Mouse (Mus musculus) heart, embryonic 12.5 days (tissue): ENCODE data around the gene Mus81. TPM values are rescaled to one million over a fixed set of nuclear protein-coding genes. Genes with fewer than 3 reads are reported as not detected.
"Not testable (repeated sequence)": the region's sequence is repeated elsewhere in the genome, so short reads cannot be mapped to it uniquely, and the experiment has no call there.

ENCODE experiments used
- ATAC-seq: fragments of 200-750 bp; cut with Nextera tagmentation; 2 replicates; pipeline ENCODE4 v1.8.0; 2017; ENCODE audit warnings: moderate TSS enrichment, moderate library complexity; ENCODE audit not compliant: insufficient number of reproducible peaks, low FRiP score
- H3K27ac ChIP-seq: fragments of 300-500 bp; sonication (generic); 2 replicates; pipeline ENCODE4 v1.5.1; 2016; ENCODE audit warnings: mild to moderate bottlenecking, moderate library complexity; ENCODE audit not compliant: poor library complexity, severe bottlenecking
- H3K27me3 ChIP-seq: fragments of 300-500 bp; sonication (generic); replicated peaks from 2 replicates; pipeline ENCODE4 v1.6.1; 2016; ENCODE audit warnings: mild to moderate bottlenecking, moderate library complexity
- H3K36me3 ChIP-seq: fragments of 300-500 bp; sonication (generic); 2 replicates; pipeline ENCODE4 v1.6.1; 2016; ENCODE audit warnings: mild to moderate bottlenecking, moderate library complexity
- H3K4me1 ChIP-seq: fragments of 300-500 bp; sonication (generic); replicated peaks from 2 replicates; pipeline ENCODE4 v1.6.1; 2016; ENCODE audit warnings: mild to moderate bottlenecking
- H3K4me2 ChIP-seq: fragments of 300-500 bp; sonication (generic); 2 replicates; pipeline ENCODE4 v1.6.1; 2016; ENCODE audit warnings: mild to moderate bottlenecking, moderate library complexity
- H3K4me3 ChIP-seq: fragments of 300-500 bp; sonication (generic); 2 replicates; pipeline ENCODE4 v1.5.1; 2016; ENCODE audit warnings: mild to moderate bottlenecking
- H3K9ac ChIP-seq: fragments of 300-500 bp; sonication (generic); 2 replicates; pipeline ENCODE4 v1.6.1; 2016; ENCODE audit warnings: mild to moderate bottlenecking, moderate library complexity
- H3K9me3 ChIP-seq: fragments of 300-500 bp; sonication (generic); replicated peaks from 2 replicates; pipeline ENCODE4 v1.6.1; 2016; ENCODE audit warnings: mild to moderate bottlenecking, moderate library complexity
- WGBS: fragments of 180-500 bp; shearing (Covaris S2); methylation state at CpG from one replicate; pipeline ENCODE4 v1.1.7; 2016; 5-methylcytosine and 5-hydroxymethylcytosine counted together
- polyA plus RNA-seq: library from polyadenylated mRNA; unstranded; fragments of >200 nt; fragmentation: Nextera tagmentation; extraction: Ambion mirVana; gene quantifications from 2 replicates; pipeline ENCODE4 v1.2.1, GENCODE M21; 2016

The Mus81 gene
- polyA plus RNA-seq, 1 experiment from 2014 or later, result 33.2 TPM

- WGBS, result 66% methylated on average over 12 of the region's 12 CpGs
- no peak overlapping the region for H3K4me3 ChIP-seq
- H3K9ac ChIP-seq, result no peak overlapping the region
- H3K36me3 ChIP-seq, result peaks cover 2% of the 10 kb centered on the region; the same call in 1 of the 2 replicates
- no peaks in the 10 kb centered on the region for H3K27me3 ChIP-seq
- peaks cover 29% of the 10 kb centered on the region for H3K4me1 ChIP-seq
- ATAC-seq, result no peak
- 0 out of 2 replicates have a peak overlapping the region, but pooled peaks have one; percentile 2 for H3K27ac ChIP-seq
- 0 out of 2 replicates have a peak, but pooled peaks cover 2% of the 10 kb centered on the region for H3K9me3 ChIP-seq
- H3K4me2 ChIP-seq, result peak overlapping the region; percentile 74; the same call in 1 of the 2 replicates
Observed at GRCm38 (mm10) chr19:5512091-5513004, 24.1 kb upstream of the Mus81 start.

- peaks cover 2% of the 10 kb centered on the region; the same call in 1 of the 2 replicates for H3K36me3 ChIP-seq
- peak overlapping the region; percentile 72 for H3K9ac ChIP-seq
- H3K4me2 ChIP-seq, result peak overlapping the region; percentile 74
- H3K4me3 ChIP-seq, result peak overlapping the region; percentile 54
- H3K4me1 ChIP-seq, result peaks cover 29% of the 10 kb centered on the region
- no peaks in the 10 kb centered on the region for H3K27me3 ChIP-seq
- no peak overlapping the region for H3K27ac ChIP-seq
- ATAC-seq, result no peak
- 50% methylated on average over 15 of the region's 15 CpGs for WGBS
- H3K9me3 ChIP-seq, result 0 out of 2 replicates have a peak, but pooled peaks cover 2% of the 10 kb centered on the region
Observed at GRCm38 (mm10) chr19:5511074-5511632, 23.0 kb upstream of the Mus81 start.

GRCm38 (mm10) chr19:5510031-5511026, 22.1 kb upstream of the Mus81 start, which contains the start of gene Snx32:
Gene Snx32, minus strand, starts transcription at chr19:5510538.
- peaks cover 2% of the 10 kb centered on the region; the same call in 1 of the 2 replicates for H3K36me3 ChIP-seq
- H3K9ac ChIP-seq, result peak within 1 kb of the TSS; percentile 73
- H3K4me1 ChIP-seq, result peaks cover 29% of the 10 kb centered on the region
- WGBS, result 2% methylated on average over 47 of the region's 47 CpGs
- peak within 1 kb of the TSS; percentile 74 for H3K4me2 ChIP-seq
- H3K27me3 ChIP-seq, result no peaks in the 10 kb centered on the region
- H3K4me3 ChIP-seq, result peak within 1 kb of the TSS; percentile 54
- peak within 1 kb of the TSS; percentile 20; the same call in 1 of the 2 replicates for H3K27ac ChIP-seq
- peak; percentile 100 for ATAC-seq
- 0 out of 2 replicates have a peak, but pooled peaks cover 2% of the 10 kb centered on the region for H3K9me3 ChIP-seq

- Histone ChIP-seq H3K9ac (no peak within 1 kb of the TSS), H3K27me3 (no peaks in the 10 kb centered on the region), H3K4me2 (no peak within 1 kb of the TSS; the same call in 1 of the 2 replicates), H3K4me3 (no peak within 1 kb of the TSS), H3K27ac (no peak within 1 kb of the TSS), H3K36me3 (peaks cover 18% of the 10 kb centered on the region), H3K4me1 (no peaks in the 10 kb centered on the region), H3K9me3 (no peaks in the 10 kb centered on the region)
- WGBS, result 46% methylated on average over 17 of the region's 17 CpGs
- no peak for ATAC-seq
Observed at GRCm38 (mm10) chr19:5503687-5504086, 15.5 kb upstream of the Mus81 start, which contains the start of gene 1700020D05Rik. Gene 1700020D05Rik, minus strand, starts transcription at chr19:5503787.

GRCm38 (mm10) chr19:5500330-5500875, 12.2 kb upstream of the Mus81 start:
- Histone ChIP-seq H3K36me3 (peaks cover 49% of the 10 kb centered on the region), H3K27me3 (no peaks in the 10 kb centered on the region), H3K9ac (no peak overlapping the region), H3K9me3 (no peaks in the 10 kb centered on the region), H3K27ac (no peak overlapping the region), H3K4me3 (no peak overlapping the region), H3K4me2 (no peak overlapping the region), H3K4me1 (no peaks in the 10 kb centered on the region)
- 81% methylated on average over 2 of the region's 2 CpGs for WGBS
- no peak for ATAC-seq

- no peak overlapping the region for H3K4me2 ChIP-seq
- H3K9ac ChIP-seq, result 0 out of 2 replicates have a peak overlapping the region, but pooled peaks have one; percentile 2
- H3K4me3 ChIP-seq, result no peak overlapping the region
- WGBS, result 81% methylated on average over 16 of the region's 16 CpGs
- ATAC-seq, result no peak
- H3K27ac ChIP-seq, result no peak overlapping the region
- no peaks in the 10 kb centered on the region for H3K27me3 ChIP-seq
- H3K36me3 ChIP-seq, result peaks cover 66% of the 10 kb centered on the region
- no peaks in the 10 kb centered on the region for H3K9me3 ChIP-seq
- H3K4me1 ChIP-seq, result peaks cover 22% of the 10 kb centered on the region
Observed at GRCm38 (mm10) chr19:5496052-5496370, 7.8 kb upstream of the Mus81 start.

GRCm38 (mm10) chr19:5495353-5496051, 7.3 kb upstream of the Mus81 start:
- Histone ChIP-seq H3K4me2 (no peak overlapping the region), H3K27me3 (no peaks in the 10 kb centered on the region), H3K36me3 (peaks cover 66% of the 10 kb centered on the region), H3K9me3 (no peaks in the 10 kb centered on the region), H3K9ac (0 out of 2 replicates have a peak overlapping the region, but pooled peaks have one; percentile 2), H3K4me1 (peaks cover 22% of the 10 kb centered on the region), H3K4me3 (no peak overlapping the region), H3K27ac (no peak overlapping the region)
- WGBS, result 81% methylated on average over 12 of the region's 12 CpGs
- no peak for ATAC-seq

- H3K9ac ChIP-seq, result no peak overlapping the region
- WGBS, result 85% methylated on average over 3 of the region's 3 CpGs
- no peaks in the 10 kb centered on the region for H3K27me3 ChIP-seq
- no peaks in the 10 kb centered on the region for H3K9me3 ChIP-seq
- no peak overlapping the region for H3K4me2 ChIP-seq
- no peak overlapping the region for H3K4me3 ChIP-seq
- no peak overlapping the region for H3K27ac ChIP-seq
- ATAC-seq, result no peak
- peaks cover 22% of the 10 kb centered on the region for H3K4me1 ChIP-seq
- H3K36me3 ChIP-seq, result peaks cover 66% of the 10 kb centered on the region
Observed at GRCm38 (mm10) chr19:5494314-5494713, 6.1 kb upstream of the Mus81 start.

GRCm38 (mm10) chr19:5493301-5493721, 5.1 kb upstream of the Mus81 start:
- not testable (repeated sequence) for ATAC-seq, H3K27me3 ChIP-seq, H3K4me2 ChIP-seq, H3K9ac ChIP-seq, H3K4me3 ChIP-seq, H3K9me3 ChIP-seq, H3K27ac ChIP-seq
- 75% methylated on average over 9 of the region's 9 CpGs for WGBS
- Histone ChIP-seq H3K36me3 (peaks cover 59% of the 10 kb centered on the region), H3K4me1 (peaks cover 22% of the 10 kb centered on the region)

GRCm38 (mm10) chr19:5492641-5493040, 4.4 kb upstream of the Mus81 start:
- H3K4me1 ChIP-seq, result peaks cover 22% of the 10 kb centered on the region
- ATAC-seq, result no peak
- no peak overlapping the region; the same call in 1 of the 2 replicates for H3K9ac ChIP-seq
- peaks cover 54% of the 10 kb centered on the region for H3K36me3 ChIP-seq
- no peaks in the 10 kb centered on the region for H3K27me3 ChIP-seq
- peak overlapping the region; percentile 15 for H3K4me3 ChIP-seq
- WGBS, result 82% methylated on average over 4 of the region's 4 CpGs
- no peak overlapping the region for H3K27ac ChIP-seq
- H3K4me2 ChIP-seq, result peak overlapping the region; percentile 74
- no peaks in the 10 kb centered on the region for H3K9me3 ChIP-seq
